Mouse (Mus musculus) embryonic facial prominence, embryonic 10.5 days (tissue): Measurements from ENCODE around the gene Itga5. TPM values are rescaled to one million over a fixed set of nuclear protein-coding genes. Genes with fewer than 3 reads are reported as not detected.

ENCODE experiments used
- DNase-seq: peaks from one replicate; pipeline ENCODE4 v3.0.0-alpha.2; 2017; ENCODE audit warnings: low spot score
- H3K27ac ChIP-seq: fragments of 300-500 bp; sonication (generic); replicated peaks from 2 replicates; pipeline ENCODE4 v1.5.1; 2016; ENCODE audit warnings: mild to moderate bottlenecking
- H3K27me3 ChIP-seq: fragments of 300-500 bp; sonication (generic); replicated peaks from 2 replicates; pipeline ENCODE4 v1.6.1; 2016; ENCODE audit warnings: low read depth, mild to moderate bottlenecking; ENCODE audit not compliant: poor library complexity, severe bottlenecking
- H3K36me3 ChIP-seq: fragments of 300-500 bp; sonication (generic); replicated peaks from 2 replicates; pipeline ENCODE4 v1.6.1; 2016; ENCODE audit warnings: mild to moderate bottlenecking, moderate library complexity
- H3K4me1 ChIP-seq: fragments of 300-500 bp; sonication (generic); 2 replicates; pipeline ENCODE4 v1.6.1; 2016
- H3K4me3 ChIP-seq: fragments of 300-500 bp; sonication (generic); 2 replicates; pipeline ENCODE4 v1.5.1; 2016; ENCODE audit warnings: mild to moderate bottlenecking, moderate library complexity
- H3K9me3 ChIP-seq: fragments of 300-500 bp; sonication (generic); 2 replicates; pipeline ENCODE4 v1.6.1; 2016; ENCODE audit warnings: mild to moderate bottlenecking
- WGBS: fragments of 180-500 bp; shearing (Covaris S2); methylation state at CpG from one replicate; pipeline ENCODE4 v1.1.7; 2016; 5-methylcytosine and 5-hydroxymethylcytosine counted together
- polyA plus RNA-seq: library from polyadenylated mRNA; unstranded; fragments of >200 nt; fragmentation: Nextera tagmentation; extraction: Ambion mirVana; gene quantifications from 2 replicates; pipeline ENCODE4 v1.2.1, GENCODE M21; 2016

Itga5 gene
- polyA plus RNA-seq, 1 experiment from 2014 or later, result 29.7 TPM

DNA sequence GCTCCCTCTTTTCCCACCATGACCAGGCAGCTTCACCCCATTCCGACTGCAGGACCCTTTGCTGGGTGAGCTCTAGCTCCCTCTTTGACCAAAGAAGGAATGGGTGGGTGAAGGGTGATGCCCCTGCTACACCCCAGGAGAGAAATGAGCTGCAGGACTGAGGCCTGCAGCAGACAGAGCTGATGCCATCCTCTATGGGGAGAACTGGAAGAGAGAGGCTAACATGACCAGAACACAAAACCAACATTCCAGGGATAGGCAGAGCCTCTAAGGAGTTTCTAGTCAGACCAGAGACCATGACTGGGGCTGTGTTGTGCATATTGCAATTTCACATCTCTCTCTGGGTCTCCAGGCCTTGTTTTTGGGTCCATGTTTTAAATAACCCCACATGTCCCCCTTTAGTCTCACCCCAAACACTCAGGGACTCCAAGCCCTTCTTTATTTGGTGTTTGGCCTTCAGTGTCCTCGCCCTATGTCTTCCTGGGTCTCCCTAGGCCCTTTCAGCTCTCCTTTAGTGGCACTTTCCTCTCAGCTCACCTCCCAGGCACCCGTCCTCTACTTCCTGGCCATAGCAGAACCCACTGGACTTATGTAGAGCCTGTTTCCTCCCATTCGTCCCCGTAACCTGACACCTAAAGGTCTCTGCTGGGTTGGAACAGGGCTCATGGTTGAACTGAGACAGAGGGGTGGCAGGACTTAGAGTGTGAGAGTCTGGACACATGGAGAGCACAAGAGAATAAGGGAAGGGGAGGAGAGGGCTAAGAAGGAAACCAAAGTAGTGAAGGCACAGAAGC is 64.8 kb downstream of the Itga5 start:
- H3K9me3 ChIP-seq, result no peaks in the 10 kb centered on the region
- peaks cover 99% of the 10 kb centered on the region for H3K4me1 ChIP-seq
- H3K36me3 ChIP-seq, result peaks cover 29% of the 10 kb centered on the region
- peak overlapping the region; percentile 45; the same call in 1 of the 2 replicates for H3K4me3 ChIP-seq
- DNase-seq, result peak; percentile 60
- 0 out of 2 replicates have a peak, but pooled peaks cover 4% of the 10 kb centered on the region for H3K27me3 ChIP-seq
- peak overlapping the region; percentile 96 for H3K27ac ChIP-seq
- WGBS, result 19% methylated on average over 5 of the region's 5 CpGs

DNA sequence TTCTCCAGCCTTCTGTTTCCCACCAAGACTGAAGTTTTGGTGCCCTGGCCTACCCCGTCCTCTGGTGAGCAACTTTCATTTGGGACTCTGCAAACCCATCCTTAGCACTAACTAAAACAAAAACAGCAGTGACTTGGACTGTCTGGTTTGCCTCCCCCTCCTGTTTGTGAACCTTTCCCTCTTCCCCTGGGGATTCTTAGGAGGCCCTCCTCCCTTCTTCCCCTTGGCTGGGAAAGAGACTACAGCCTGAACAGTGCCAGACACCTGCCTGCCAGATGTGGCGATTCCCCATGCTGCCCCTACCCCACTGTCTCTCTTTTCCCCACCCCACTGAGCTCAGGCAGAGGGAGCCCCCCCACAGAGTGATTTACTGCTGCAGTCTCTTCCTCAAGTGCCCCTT is 65.5 kb downstream of the Itga5 start:
- Histone ChIP-seq H3K27me3 (0 out of 2 replicates have a peak, but pooled peaks cover 4% of the 10 kb centered on the region), H3K36me3 (peaks cover 36% of the 10 kb centered on the region), H3K4me3 (peak overlapping the region; percentile 45), H3K27ac (peak overlapping the region; percentile 96), H3K4me1 (peaks cover 99% of the 10 kb centered on the region), H3K9me3 (no peaks in the 10 kb centered on the region)
- peak; percentile 82 for DNase-seq
- 14% methylated on average over 2 of the region's 2 CpGs for WGBS

DNA sequence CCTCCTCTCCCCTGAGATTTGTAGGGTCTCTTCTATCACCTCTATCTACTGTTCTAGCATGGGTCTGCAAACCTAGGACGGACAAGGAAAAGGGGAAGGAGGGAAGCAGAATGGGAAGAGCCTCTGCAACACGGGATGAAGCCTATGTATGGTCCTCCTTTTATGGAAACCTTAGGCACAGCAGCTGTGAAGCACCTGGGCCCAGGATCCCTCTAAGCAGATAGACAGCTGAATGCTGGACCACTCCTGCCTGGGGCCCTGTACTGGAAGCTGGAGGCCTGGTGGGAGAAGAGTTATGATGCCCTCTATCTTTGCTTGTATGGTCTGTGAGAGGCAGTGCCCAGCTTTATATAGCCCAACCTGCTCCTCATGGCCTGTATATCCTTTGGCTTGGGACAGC is 66.0 kb downstream of the Itga5 start:
- Histone ChIP-seq H3K27ac (peak overlapping the region; percentile 96), H3K4me3 (peak overlapping the region; percentile 45)
- WGBS, result 10% methylated on average over 2 of the region's 2 CpGs

GRCm38 (mm10) chr15:103300067-103300471 is 66.5 kb downstream of the Itga5 start:
- no peaks in the 10 kb centered on the region for H3K9me3 ChIP-seq
- 5% methylated on average over 18 of the region's 18 CpGs for WGBS
- peaks cover 42% of the 10 kb centered on the region for H3K36me3 ChIP-seq
- 0 out of 2 replicates have a peak, but pooled peaks cover 4% of the 10 kb centered on the region for H3K27me3 ChIP-seq
- H3K4me1 ChIP-seq, result peaks cover 100% of the 10 kb centered on the region
- peak; percentile 55 for DNase-seq
- H3K4me3 ChIP-seq, result peak overlapping the region; percentile 45
- H3K27ac ChIP-seq, result peak overlapping the region; percentile 96

More for the DNA sequence above, 66.0 kb downstream of the Itga5 start:
- DNase-seq, result peak; percentile 48
- no peaks in the 10 kb centered on the region for H3K9me3 ChIP-seq
- peaks cover 99% of the 10 kb centered on the region for H3K4me1 ChIP-seq
- peaks cover 40% of the 10 kb centered on the region for H3K36me3 ChIP-seq
- 0 out of 2 replicates have a peak, but pooled peaks cover 4% of the 10 kb centered on the region for H3K27me3 ChIP-seq

DNA sequence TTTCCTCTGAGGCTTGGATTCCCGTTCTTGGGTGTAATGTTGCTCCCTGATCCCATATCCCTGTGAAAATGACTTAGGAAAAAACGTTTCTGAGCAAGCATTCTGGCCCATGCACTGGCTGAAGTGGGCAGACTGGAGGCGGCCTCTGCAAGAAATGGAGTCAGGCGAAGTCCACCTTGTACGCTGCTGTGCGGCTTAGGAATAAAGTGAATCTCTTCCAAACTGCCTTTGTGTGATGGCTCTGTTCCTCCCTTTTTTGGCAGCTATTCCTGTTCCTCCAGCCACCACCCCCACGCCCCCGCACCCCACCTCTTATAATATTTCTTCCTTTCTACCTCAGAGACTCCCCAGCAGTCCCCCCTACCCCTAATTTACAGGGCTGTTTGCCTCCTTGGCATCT is 66.9 kb downstream of the Itga5 start:
- 38% methylated on average over 8 of the region's 8 CpGs for WGBS
- no peaks in the 10 kb centered on the region for H3K9me3 ChIP-seq
- peaks cover 99% of the 10 kb centered on the region for H3K4me1 ChIP-seq
- H3K36me3 ChIP-seq, result peaks cover 42% of the 10 kb centered on the region
- DNase-seq, result no peak
- peak overlapping the region; percentile 45 for H3K4me3 ChIP-seq
- H3K27ac ChIP-seq, result peak overlapping the region; percentile 96
- H3K27me3 ChIP-seq, result 0 out of 2 replicates have a peak, but pooled peaks cover 4% of the 10 kb centered on the region

GRCm38 (mm10) chr15:103298861-103299616 is 67.5 kb downstream of the Itga5 start:
- no peaks in the 10 kb centered on the region for H3K9me3 ChIP-seq
- H3K4me1 ChIP-seq, result peaks cover 96% of the 10 kb centered on the region
- DNase-seq, result no peak
- H3K27ac ChIP-seq, result peak overlapping the region; percentile 96
- H3K36me3 ChIP-seq, result peaks cover 42% of the 10 kb centered on the region
- H3K27me3 ChIP-seq, result 0 out of 2 replicates have a peak, but pooled peaks cover 4% of the 10 kb centered on the region
- 73% methylated on average over 5 of the region's 5 CpGs for WGBS
- H3K4me3 ChIP-seq, result no peak overlapping the region; the same call in 1 of the 2 replicates

- 77% methylated on average over 3 of the region's 3 CpGs for WGBS
- peak overlapping the region; percentile 96 for H3K27ac ChIP-seq
- H3K27me3 ChIP-seq, result 0 out of 2 replicates have a peak, but pooled peaks cover 4% of the 10 kb centered on the region
- no peak overlapping the region for H3K4me3 ChIP-seq
- DNase-seq, result no peak
- peaks cover 53% of the 10 kb centered on the region for H3K36me3 ChIP-seq
- H3K4me1 ChIP-seq, result peaks cover 86% of the 10 kb centered on the region
- no peaks in the 10 kb centered on the region for H3K9me3 ChIP-seq
Measured at GRCm38 (mm10) chr15:103298026-103298425, 68.5 kb downstream of the Itga5 start.

- peaks cover 60% of the 10 kb centered on the region for H3K36me3 ChIP-seq
- no peaks in the 10 kb centered on the region for H3K9me3 ChIP-seq
- peak overlapping the region; percentile 96 for H3K27ac ChIP-seq
- no peak for DNase-seq
- H3K4me3 ChIP-seq, result no peak overlapping the region
- H3K27me3 ChIP-seq, result 0 out of 2 replicates have a peak, but pooled peaks cover 4% of the 10 kb centered on the region
- 69% methylated on average over 6 of the region's 6 CpGs for WGBS
- peaks cover 78% of the 10 kb centered on the region for H3K4me1 ChIP-seq
Measured at GRCm38 (mm10) chr15:103297313-103297712, 69.2 kb downstream of the Itga5 start.

DNA sequence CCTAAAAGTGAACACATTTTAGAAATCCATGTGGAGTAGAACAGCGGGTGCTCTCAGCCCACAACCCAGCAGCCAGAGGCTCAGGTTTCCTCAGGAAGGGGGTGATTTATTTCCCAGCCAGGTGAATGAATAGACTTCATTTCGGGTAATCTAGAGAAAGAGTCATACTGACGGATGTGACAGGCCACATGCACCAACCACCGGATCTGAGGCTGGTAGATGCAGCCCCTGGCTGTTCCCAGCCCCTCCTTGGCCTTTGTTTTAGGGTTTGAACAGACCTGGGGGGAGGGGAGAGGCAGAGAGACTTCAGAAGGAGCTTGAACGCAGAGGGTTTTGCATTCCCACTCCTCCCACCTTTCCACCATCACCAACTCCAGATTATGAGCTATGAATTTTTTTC is 70.7 kb downstream of the Itga5 start:
- Histone ChIP-seq H3K27ac (peak overlapping the region; percentile 96), H3K36me3 (peaks cover 74% of the 10 kb centered on the region), H3K9me3 (no peaks in the 10 kb centered on the region), H3K4me1 (peaks cover 64% of the 10 kb centered on the region), H3K27me3 (0 out of 2 replicates have a peak, but pooled peaks cover 4% of the 10 kb centered on the region), H3K4me3 (no peak overlapping the region)
- DNase-seq, result peak; percentile 66
- 6% methylated on average over 5 of the region's 5 CpGs for WGBS

DNA sequence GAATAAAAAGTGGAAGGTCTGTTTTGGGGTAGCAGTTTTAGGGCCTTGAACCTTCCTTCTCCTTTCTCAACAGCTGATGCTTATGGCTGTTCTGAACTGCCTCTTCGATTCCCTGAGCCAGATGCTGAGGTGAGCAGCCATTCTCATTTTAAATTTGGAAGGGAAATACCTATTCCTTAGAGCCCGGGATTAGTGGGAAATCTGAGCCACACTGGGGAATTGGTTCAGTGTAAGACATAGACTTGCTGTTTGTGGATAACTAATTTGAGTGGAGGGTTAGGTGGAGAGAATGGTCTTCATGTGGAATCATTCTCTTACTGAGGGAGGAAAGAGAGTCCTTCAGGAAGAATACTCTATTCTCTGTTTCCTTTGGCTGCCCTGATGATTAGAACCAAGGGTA is 71.9 kb downstream of the Itga5 start:
- no peaks in the 10 kb centered on the region for H3K9me3 ChIP-seq
- H3K27me3 ChIP-seq, result 0 out of 2 replicates have a peak, but pooled peaks cover 4% of the 10 kb centered on the region
- peaks cover 86% of the 10 kb centered on the region for H3K36me3 ChIP-seq
- DNase-seq, result no peak
- peaks cover 63% of the 10 kb centered on the region for H3K4me1 ChIP-seq
- 45% methylated on average over 2 of the region's 2 CpGs for WGBS
- H3K4me3 ChIP-seq, result no peak overlapping the region
- 0 out of 2 replicates have a peak overlapping the region, but pooled peaks have one; percentile 24 for H3K27ac ChIP-seq
